Mouse (Mus musculus) megakaryocyte-erythroid progenitor cell, adult 5-6 weeks (primary cell): ENCODE data around the gene Cyp4f40. TPM values are rescaled to one million over a fixed set of nuclear protein-coding genes. Genes with fewer than 3 reads are reported as not detected.
"Not testable (repeated sequence)": the region's sequence is repeated elsewhere in the genome, so short reads cannot be mapped to it uniquely, and the experiment has no call there.

Experiments
- ATAC-seq: replicated peaks from 2 replicates; pipeline ENCODE4 v1.8.0; 2016; ENCODE audit warnings: mild to moderate bottlenecking, inconsistent platforms; ENCODE audit not compliant: severe bottlenecking, poor library complexity, low FRiP score, low TSS enrichment
- total RNA-seq, 2 experiments: library from RNA; stranded (forward) in 1 of 2; stranded (reverse) in 1 of 2; fragments of 200-1000, 215-1000 nt in 1 of 2; fragments of >200 nt in 1 of 2; fragmentation: Nextera tagmentation in 1 of 2; gene quantifications; 2 replicates each; pipeline ENCODE4 v1.2.3; 2014 to 2017

The Cyp4f40 gene
- total RNA-seq (2014; fragmentation: Nextera tagmentation) (not detected in 2 replicates), total RNA-seq (2017) (not detected in 2 replicates)

DNA sequence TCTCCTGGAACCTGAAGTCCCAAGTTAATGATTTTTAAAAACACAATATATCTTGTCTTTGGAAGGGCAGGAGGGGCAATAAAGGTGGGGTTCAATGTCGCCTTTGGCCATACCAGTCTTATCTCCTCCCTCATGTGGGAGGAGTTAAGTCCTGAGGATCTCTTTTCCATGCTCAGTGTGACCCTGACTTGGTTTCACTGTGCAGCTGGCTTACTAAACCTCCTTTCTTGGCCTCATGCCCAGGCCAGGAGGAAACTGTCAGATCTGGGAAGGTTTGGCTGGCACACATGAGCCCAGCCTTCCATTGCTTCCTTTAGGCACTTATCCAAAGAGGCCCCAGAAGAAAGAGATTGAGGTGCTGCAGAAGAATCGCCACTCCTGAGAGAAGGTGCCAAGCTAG lies at the start of gene Cyp4f40:
Gene Cyp4f40 (plus strand): TSS at position 189 of the 400 bp plus-strand sequence.
- no peak for ATAC-seq

DNA sequence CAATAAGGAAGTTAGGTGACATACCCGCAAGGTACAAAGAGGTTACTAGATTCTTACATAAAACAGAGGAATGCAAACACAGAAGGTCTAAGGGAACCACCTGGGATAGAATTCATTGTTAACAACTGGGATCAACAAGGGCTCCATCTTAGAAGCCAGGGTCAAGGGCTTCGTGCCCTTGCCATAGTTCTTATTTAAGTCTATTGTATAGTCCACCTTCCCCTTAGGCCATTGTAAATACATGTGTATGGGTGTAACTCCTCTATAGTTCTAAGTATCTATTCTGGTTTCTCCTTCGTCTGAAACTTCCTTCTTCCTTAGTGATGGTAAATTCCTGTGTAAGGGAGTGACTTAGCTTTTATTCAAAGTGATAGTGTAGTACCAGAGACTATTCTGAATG lies 48.5 kb upstream of the Cyp4f40 start:
- ATAC-seq: not testable (repeated sequence)

DNA sequence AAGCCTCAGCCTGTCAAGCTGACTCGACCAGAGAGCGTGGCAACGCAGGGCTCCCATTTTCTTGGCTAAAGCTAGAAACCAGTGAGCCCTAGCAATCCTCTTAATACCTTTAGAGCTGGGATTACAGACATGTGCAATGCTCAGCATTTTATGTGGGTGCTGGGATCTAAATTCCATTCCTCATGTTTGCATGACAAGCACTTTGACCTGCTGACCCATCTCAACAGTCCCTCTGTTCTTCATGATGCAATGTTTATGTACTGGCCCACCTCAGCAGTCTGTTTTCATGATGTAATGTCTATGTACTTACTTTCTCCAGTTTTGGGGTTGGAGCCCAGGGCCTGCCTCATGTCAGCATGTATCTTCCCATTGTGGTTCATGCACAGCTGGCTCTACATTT lies 47.8 kb upstream of the Cyp4f40 start:
- no peak for ATAC-seq

DNA sequence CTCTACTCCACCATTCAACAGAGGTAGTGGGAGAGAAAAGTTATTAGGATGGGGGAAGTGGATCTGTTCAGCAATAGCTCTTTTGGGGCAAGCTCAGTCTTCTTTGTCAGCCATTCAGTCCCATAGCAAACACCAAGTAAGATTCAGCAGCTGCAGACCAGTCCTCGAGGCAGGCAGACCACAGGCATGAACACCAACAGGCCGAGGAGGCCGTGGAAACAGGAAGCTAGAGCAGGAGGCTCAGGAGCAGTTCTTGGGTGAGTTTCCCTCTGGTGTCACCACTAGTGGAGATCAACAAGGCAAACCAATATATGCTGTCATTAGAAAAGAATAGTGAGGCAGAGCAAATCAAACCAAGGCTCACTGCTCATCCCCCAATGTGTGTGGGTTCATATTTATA lies 46.3 kb upstream of the Cyp4f40 start:
- ATAC-seq: no peak

DNA sequence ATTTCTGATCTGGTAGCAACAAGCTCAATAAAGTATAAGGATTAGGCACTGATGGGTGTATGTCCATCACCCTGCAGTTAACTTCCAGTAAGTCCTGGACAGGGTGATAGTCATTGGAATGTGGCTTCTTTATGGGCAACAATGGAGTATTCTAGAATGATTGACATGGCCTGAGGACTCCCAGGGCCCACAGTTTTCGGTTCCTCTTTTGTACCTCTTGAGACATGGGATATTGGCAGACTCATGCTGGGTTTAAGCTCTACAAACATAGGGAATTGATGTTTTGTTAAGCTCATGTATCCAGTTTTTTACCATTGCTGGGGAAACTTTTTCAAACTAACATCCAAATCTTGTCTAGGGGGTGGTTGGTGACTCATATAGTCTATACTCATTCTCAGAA lies 41.4 kb upstream of the Cyp4f40 start:
- ATAC-seq: no peak

DNA sequence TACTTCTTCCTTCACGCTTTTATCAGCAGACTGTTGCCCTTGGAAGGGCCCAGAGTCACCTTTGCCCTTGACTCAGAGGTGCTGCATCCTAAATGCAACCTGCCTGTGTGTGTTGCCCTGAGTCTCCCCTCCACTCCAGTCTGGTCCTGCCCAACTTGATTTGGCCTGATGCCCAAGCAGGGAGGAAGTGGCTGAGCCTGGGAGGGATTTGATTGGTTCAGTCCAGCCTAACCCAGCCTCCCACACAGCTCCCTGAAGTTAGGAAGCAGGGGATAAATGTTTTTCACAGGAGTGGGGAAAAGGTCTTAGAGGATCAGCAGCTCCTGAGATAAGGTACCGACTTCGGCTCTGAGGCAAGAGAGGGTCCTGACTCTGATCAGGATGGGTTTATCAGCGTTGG lies 37.7 kb upstream of the Cyp4f40 start, which contains the start of gene Cyp4f37:
Gene Cyp4f37 (plus strand): TSS at position 292 of the 400 bp plus-strand sequence.
- 0 out of 2 replicates have a peak, but pooled peaks have one; percentile 14 for ATAC-seq

DNA sequence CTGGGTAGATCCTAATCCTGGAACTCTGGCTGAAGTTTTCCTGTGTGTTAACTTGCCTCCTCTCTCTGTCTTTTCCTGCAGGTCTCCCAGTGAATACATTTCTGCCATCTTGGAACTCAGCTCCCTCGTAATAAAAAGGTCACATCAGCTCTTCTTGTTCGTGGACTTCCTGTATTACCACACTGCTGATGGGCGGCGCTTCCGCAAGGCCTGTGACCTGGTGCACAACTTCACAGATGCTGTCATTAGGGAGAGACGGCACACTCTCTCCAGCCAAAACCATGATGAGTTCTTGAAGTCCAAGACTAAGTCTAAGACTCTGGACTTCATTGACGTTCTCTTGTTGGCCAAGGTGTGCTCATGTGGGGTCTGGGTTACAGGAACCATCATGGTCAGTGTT lies 29.0 kb upstream of the Cyp4f40 start:
- ATAC-seq: not testable (repeated sequence)

DNA sequence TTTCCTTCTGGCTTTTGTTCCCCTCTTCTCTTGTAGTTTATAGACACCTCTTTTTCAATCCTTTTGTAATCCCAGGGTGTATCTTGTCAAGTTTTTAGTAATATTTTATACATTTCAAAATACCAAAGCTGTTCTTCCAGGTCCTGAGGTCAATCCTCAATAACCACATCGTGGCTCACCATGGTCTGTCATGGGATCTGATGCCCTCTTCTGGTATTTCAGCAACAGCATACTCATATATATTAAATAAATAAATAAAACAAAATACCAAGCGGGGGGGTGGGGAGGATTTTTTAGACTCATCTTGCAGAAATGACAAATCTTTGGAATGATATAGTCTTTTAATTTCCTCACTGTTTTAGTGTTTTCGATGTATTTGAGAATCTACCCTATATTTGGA lies 26.8 kb upstream of the Cyp4f40 start:
- no peak for ATAC-seq

DNA sequence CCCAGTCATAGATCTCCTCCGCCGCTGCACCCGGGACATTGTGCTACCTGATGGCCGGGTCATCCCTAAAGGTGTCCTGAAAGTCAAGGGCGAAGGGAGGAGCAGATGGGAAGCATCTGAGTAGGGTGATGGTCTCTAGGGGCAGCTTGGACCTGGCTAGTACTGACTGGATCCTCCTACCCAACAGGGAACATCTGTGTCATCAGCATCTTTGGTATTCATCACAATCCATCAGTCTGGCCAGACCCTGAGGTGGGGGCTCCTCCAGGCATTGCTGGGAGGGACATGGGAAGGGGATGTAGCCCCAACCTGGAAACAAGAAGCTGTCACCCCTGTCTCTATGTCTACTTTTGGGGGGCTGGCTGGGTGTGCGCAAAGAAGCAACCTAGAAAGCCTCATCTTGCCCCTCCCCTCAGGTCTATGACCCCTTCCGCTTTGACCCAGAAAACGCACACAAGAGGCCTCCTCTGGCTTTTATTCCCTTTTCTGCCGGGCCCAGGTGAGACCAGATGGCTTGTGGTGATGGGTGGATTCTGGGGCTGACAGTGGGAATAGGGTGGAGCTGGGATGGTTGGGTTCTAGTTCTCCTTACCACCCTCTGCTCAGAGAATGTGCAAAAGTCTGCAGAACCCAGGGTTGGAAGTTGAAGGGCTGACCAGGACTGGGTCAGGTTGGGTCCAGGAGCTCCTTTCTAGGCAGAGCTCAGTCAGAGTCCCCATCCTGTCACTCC lies 24.3 kb upstream of the Cyp4f40 start:
- peak; percentile 17; the same call in 1 of the 2 replicates for ATAC-seq

DNA sequence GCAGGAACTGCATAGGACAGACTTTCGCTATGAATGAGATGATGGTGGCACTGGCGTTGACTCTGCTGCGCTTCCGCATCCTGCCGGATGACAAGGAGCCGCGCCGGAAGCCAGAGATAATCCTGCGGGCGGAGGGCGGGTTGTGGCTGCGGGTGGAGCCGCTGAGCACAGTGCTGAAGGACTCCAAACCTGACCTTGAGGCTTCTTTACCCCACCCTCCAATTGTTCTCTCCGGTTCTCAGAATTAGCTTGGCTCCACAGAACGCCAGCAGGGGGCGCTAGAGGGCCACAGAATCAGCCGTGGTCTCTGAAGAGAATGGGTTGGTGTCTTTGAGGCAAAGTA lies 23.8 kb upstream of the Cyp4f40 start:
- peak; percentile 94 for ATAC-seq

DNA sequence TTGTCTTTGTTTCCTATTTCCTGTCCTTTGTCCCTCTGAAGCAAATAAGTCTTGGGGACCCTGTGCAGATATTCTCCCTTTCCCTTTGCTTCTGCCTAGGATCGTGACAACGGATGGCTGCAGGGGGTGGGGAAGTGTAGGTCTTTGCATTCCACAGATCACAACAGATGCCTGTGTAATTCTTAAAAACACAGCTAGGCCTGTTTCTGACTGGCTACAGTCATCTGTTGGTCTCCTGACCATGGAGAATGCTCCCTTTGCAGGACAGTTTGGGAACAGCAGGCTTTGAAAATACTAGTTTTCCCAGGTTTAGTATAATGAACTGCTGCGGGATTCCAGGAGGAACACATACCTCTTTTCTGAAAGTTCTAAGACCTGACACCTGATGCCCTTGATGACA lies 22.4 kb upstream of the Cyp4f40 start:
- ATAC-seq: no peak

DNA sequence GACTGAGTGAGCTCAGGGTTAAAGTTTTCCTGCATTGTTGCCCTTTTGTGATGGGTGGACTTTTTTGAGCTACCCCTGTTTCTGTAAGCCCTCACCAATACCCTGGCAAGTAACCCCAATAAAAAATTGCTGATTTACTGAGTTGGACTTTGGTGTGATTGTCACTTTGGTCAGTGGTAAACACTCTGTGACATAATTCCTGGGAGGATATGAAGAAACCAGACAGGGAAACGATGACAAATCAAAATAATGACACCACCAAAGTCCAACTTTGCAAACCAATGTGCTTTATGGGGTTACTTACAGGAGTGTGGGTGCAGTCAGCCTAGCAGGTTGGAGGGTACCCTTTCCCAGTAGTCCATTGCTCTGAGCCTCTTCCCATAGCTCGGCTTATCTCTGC lies 21.5 kb upstream of the Cyp4f40 start:
- no peak for ATAC-seq

DNA sequence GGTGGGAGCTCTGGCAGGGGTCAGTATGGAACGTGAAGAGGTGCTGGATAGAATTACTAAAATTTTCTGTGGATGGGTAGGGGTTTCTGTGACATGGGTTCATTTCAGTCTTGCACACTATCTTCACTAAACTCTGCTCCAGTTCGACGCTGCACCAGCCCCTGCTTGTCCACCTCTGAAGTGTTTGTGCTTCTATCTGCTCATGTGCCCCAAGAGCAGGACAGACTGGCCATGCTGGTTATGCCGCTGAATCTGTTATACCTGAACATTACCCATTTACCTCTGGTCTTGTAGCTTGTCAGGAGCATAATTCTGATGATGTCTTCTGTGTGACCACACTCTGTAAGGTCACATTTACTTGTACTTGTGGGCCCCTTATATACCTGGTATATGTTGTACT lies 12.1 kb upstream of the Cyp4f40 start:
- no peak for ATAC-seq

DNA sequence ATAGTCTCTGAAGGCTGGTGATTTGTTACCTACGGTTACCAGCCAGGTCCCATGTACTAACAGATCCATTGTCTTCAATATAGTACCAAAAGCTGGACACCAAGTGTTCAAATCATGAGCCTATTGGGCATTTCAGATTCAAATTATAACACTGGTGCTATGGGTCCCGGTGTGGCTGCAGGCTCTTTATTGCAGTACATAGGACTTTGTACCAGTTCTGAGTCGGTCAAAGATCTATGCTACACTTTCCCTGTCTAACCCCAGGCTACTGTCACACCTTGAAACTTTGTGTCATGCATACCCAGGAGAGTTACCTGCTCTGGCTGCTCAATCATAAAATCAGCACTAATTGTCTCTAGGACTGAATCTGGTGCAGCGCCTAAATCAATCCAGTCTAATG lies 4.8 kb upstream of the Cyp4f40 start:
- ATAC-seq: no peak

DNA sequence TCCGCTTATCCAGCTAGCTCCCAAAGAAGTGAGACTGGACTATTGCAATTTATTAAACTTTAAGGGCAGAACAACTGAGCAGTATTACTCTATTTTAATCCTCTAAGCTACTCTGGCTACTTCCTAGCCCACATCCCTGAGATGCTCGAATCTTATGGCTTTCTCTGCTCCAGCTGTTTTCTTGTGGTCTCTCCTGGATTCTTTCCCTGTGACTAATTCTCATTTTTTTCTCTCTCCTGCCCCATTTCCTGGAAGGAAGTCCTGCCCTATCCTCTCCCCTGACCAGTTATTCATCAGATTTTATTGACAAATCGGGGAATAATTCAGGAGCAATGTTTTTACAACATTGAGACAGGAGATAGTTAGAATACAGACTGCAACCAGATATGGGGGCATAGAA lies 1.7 kb upstream of the Cyp4f40 start:
- no peak for ATAC-seq

DNA sequence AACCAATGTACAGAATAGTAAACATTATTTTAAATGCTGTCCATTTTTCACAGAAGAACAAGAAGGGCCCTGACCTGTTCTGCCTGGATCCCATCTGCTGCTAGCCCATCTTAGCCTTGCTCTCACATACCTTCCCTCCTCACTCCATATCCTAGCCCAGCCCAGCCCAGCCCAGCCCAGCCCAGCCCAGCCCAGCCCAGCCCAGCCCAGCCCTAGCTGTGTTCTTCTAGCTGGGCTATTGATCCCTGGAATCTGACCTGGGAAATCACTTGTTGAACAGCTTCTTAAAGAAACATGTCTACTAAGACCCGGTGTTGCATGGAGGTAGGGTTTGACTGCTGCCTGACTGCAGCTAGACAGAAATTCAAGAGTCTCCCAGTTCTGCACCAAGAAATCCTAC lies 454 bp upstream of the Cyp4f40 start:
- ATAC-seq: no peak

DNA sequence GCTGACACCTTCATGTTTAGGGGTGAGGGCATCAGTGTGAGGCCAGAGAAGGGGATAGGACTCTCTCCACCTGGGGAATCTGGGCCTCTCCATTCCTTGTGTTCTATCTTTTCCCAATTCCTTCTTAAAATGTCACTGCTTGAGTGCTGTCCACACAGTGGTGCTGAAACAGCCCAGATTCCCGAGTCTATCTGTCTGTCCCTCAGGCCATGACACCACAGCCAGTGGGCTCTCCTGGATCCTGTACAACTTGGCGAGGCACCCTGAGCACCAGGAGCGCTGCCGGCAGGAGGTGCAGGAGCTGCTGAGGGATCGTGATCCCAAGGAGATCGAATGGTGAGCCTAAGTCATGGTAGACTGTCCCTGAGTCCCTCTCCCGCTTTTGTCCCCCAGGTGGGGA lies 15.3 kb downstream of the Cyp4f40 start:
- ATAC-seq: no peak

DNA sequence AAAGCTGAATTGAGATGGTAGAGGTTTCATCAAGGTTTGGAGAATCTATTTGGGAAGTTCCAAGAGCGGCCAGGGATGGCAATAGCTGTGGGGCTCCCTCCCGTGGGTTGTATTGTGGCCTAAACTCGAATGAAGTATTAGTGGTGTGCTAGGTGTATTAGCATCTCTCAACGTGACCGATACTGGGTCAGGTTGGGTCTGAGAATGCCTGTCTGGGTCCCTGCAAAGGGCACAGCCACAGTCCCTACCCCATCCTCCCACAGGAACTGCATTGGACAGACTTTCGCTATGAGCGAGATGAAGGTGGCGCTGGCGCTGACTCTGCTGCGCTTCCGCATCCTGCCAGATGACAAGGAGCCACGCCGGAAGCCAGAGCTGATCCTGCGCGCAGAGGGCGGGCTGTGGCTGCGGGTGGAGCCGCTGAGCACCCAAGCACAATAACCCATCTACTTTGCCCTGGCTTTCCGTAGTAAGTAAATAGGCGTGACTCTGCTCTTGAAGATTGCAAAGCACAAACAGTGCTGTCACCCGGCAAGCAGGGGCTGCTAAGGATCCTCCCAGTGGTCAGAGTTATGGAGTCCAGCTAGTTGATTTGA lies 17.4 kb downstream of the Cyp4f40 start:
- ATAC-seq: no peak

DNA sequence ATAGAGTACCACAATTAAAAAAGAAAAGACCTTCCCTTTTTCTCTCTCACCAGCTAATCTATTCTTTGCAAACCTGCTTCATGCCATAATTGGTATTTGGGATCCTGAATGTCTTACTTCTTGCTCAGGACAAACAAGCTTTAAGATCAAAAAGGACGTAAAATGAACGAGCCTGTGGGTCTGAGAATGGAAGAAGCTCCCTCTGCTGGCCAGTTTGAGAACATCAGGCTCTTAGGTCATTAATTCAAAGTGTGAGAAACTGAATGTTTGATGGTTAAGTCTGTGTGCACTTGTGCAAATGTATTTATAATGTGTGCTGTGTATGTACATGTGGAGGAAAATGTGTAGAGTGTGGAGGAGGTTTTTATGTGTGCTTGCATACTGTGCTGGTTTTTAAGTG lies 21.7 kb downstream of the Cyp4f40 start:
- no peak for ATAC-seq

DNA sequence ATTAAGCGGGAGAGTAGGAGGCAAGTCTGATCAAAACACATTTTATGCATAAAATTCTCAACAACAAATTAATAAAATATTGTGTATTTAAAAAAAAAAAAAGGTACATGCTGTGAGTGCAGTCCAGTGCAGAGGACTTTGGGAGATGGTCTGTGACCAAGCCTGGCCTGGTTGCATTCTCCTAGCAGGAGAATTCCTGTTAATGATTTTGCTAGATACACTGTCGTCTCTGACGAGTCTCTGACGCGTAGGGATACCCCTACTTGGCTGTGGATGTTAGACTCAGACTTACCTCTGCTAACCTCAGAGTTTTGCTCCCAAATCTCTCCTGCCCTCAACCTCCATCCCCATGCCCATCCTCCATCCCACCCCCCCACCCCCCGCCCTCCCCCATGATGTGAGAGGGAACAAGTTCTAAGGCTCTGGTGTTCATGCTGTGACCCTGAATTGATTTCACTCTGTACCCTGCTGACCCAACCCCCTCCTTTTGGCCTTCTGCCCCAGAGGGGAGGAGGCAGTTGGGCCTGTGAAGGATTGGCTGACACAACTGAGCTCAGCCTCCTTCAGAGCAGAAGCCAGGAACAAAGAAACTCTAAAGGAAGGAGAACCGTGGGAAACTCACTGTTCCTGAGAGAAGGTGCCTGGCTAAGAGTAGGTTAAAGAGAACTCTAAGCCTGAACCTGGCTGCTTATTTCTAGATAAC lies 26.5 kb downstream of the Cyp4f40 start, which contains the start of gene Cyp4f15:
Gene Cyp4f15 (plus strand): TSS at position 580 of the 703 bp plus-strand sequence.
- ATAC-seq: no peak

DNA sequence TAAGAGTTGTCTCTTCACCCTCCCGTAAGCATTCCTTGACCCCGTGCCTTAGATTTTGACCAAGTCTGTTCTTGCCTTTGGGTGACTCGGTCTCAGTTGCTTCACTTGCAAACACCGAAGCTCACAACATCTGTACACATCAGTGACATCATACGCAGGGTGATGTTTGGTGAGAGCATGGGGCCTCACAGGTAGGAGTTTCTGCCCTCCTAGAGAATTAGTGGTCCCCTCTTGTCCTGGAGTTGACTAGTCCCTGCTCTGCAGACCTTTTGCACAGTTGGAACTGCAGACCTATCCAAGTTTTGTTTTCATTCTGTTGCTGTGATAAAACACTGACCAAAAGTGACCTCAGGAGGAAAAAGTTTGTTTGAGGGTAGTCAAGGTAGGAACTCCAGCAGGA lies 28.0 kb downstream of the Cyp4f40 start:
- ATAC-seq: no peak
